Mouse (Mus musculus) left cerebral cortex, postnatal 14 days (tissue): ENCODE measurements at regions not wholly inside any gene's neighbourhood (a gene's known extent, or its start where the extent isn't known, plus 50 kb on each side); places are given as distances from the start of the nearest gene placed in this dataset.

Experiments
- DNase-seq, 2 experiments: peaks; one replicate each; pipeline ENCODE4 v3.0.0; 2021 to 2022; ENCODE audit warnings: low spot score in 2 of 2, mixed read lengths in 1 of 2
- intact Hi-C: fragments of 180-260 bp; cut with DNase I; formaldehyde crosslinking; loops from one replicate; pipeline ENCODE4 v1.15.1; 2025

- intact Hi-C loops, result no loop called here
- DNase-seq, result peak; percentile 1 to 10
Observed at GRCm38 (mm10) chr11:92405818-92406217, 692.0 kb upstream of the Car10 start.

GRCm38 (mm10) chr11:92451372-92451771 is 646.5 kb upstream of the Car10 start:
- intact Hi-C loops, result no loop called here
- no peak for DNase-seq

- intact Hi-C loops, result no loop called here
- DNase-seq, result no peak
Observed at GRCm38 (mm10) chr11:92495291-92495690, 602.5 kb upstream of the Car10 start.
